Mouse (Mus musculus): Measurements from ENCODE around the gene Cdk14.

DNA sequence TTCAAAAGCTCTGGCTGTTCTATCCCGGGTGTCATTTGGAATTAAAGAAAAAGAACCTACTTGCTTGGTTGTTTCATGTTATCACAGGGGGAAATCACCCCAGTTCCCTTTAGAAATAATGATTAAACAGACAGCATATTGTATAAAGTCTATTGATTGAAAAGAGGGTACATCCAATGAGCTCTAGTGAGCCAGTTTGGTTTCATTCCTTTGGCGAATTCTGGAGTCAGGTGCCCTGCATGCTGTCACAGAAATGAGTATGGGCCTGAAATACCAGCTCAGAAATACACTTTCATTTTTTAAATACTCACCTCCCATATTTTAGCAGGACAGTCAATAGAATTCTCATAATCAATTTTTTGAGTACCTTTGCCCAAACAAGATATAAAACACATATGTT is 598.1 kb downstream of the Cdk14 start:
- TF ChIP-seq EP300 (IDR thresholded peaks at IDR 0.05; ENCODE audit: insufficient read depth, low read depth, low read length) (no peak), CTCF (IDR thresholded peaks at IDR 0.05; ENCODE audit: low read depth, low read length) (no peak)
